Mouse (Mus musculus): ENCODE results near the gene Tmprss13. TPM values are rescaled to one million over a fixed set of nuclear protein-coding genes. Genes with fewer than 3 reads are reported as not detected.
A peak's percentile ranks its signal among the peaks of the same experiment; 100 is the strongest.

Tmprss13 gene
- total RNA-seq (2021) = under 1 TPM; 0.22 to 0.43 TPM
- long read RNA-seq, experiment 1 = 0 reads
- long read RNA-seq, experiment 2 = 0 reads

GRCm38 (mm10) chr9:45318855-45319254 is at the start of gene Tmprss13:
Gene Tmprss13 (plus strand): TSS chr9:45319100.
- intact Hi-C loops (cut with DNase I) = no loop called here
- no peak for DNase-seq

DNA sequence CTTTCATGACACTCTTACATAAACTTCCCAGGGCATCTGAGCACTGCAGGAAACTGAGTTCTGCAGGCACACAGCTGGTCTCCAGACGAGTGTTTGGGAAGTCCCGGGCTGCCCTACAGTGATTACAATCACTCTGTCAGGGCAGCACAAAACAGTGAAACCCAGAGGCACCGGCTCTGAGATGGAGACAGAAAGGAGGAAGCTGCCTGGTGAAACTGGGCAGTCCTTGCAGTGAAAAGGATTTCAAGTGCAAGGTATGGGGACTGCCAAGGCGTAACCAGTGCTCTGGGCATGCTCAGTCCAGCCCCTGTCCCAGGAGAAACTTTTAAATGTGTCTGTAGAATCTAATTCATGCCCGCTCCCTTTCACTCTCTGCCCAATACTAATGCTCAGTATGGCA is 46.7 kb upstream of the Tmprss13 start:
- intact Hi-C loops (cut with DNase I) = no loop called here
- DNase-seq = no peak

DNA sequence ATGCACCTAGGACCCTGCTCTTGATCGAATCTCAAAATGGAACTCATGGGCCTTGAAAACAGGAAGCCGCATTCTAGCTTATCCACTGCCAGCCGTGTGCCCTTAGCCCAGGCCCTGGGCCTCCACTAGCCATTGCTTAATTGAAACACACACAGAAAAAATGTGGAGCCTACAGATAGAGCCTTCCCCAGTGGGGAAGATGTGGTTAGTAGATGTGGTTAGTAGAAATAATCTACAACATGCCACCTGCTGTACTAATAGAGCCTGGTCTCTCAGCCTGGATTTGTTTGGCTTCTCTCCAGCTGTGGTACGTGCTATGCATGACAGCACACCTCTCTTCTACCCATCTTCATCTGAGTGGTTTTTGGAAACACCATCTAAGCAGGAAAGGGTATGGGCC is 44.7 kb upstream of the Tmprss13 start:
- intact Hi-C loops (cut with DNase I) = no loop called here
- DNase-seq = no peak

DNA sequence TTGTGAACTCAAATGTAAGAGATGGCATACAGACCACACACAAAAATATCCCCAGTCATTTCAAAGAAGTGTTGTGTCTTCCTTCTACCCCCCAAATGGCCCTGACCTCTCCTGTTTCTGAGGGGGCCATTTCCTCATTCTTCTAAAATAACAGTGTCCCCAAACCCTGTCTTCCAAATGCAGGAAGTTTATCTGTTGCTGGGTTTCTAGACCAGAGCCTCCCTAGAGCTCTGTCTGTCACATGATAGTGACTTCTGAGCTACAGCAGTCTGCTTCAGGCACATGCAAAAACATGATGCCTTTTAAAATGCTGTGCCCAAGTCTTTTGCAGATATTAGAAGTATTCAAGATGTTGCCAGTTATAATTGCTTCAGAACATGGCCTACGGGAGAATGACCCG is 44.3 kb upstream of the Tmprss13 start:
- intact Hi-C loops (cut with DNase I) = no loop called here
- DNase-seq = no peak

GRCm38 (mm10) chr9:45280059-45280458 is 38.8 kb upstream of the Tmprss13 start:
- intact Hi-C loops (cut with DNase I) = no loop called here
- DNase-seq = no peak

DNA sequence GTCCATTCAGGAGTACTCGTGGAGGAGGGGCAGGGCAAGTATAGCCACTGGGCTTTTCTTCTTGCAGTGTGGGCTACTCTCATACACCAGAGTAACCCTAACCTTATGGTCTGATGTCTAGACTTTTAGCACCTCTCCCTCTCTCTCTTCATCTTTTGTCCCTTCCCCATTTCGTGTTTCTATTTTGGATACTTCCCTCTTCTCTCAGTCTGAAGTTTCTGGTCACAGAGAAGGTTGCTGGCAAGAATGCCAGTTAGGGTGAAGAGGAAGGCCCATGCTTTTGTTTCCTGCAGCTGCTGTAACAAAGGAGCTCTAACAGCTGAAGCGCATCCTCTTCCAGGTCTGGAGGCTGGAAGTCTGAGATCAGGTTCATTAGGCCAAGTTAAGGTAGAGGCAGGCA is 38.0 kb upstream of the Tmprss13 start:
- no peak for DNase-seq
- intact Hi-C loops (cut with DNase I) = no loop called here

GRCm38 (mm10) chr9:45282466-45282865 is 36.4 kb upstream of the Tmprss13 start:
- DNase-seq = no peak
- intact Hi-C loops (cut with DNase I) = no loop called here

GRCm38 (mm10) chr9:45291481-45292168 is 27.3 kb upstream of the Tmprss13 start:
- DNase-seq = no peak
- intact Hi-C loops (cut with DNase I) = no loop called here

DNA sequence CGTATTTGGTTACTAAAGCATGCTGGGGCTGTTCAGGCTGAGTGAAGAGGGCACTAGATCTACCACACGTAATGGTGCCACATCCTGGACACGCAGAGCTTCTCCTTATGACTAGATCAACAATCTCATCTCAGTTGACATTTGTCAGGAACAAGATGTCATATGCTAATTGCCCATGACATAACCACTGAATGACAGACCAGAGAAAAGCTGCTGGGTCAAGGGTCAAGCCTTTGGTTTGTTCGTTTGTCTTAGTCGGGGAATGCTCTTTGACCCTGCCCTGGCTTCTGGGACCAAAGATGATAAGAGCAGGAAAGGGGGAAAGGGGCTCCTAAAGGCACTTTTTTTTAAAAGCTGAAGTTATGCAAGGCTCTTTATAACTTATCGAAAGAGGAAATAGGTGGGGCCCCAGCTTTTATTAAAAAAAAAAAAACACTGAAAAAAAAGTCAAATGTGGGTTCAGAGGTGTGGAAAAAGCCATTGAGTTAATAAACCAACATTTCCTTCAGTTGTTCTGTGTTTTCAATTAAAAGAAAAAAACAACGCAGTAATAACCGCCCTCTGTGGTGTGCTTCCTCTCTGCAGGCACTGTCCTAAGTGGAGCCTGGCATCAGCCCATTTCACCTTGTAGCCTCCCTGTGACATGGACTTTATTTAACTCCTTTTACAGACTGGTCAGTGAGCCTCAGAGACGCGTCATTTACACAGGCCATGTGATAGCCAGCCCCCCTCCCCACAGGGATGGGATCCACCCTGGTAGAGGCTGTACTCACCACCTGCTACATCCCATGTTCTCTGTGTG is 24.5 kb upstream of the Tmprss13 start:
- DNase-seq = no peak
- intact Hi-C loops (cut with DNase I) = no loop called here

DNA sequence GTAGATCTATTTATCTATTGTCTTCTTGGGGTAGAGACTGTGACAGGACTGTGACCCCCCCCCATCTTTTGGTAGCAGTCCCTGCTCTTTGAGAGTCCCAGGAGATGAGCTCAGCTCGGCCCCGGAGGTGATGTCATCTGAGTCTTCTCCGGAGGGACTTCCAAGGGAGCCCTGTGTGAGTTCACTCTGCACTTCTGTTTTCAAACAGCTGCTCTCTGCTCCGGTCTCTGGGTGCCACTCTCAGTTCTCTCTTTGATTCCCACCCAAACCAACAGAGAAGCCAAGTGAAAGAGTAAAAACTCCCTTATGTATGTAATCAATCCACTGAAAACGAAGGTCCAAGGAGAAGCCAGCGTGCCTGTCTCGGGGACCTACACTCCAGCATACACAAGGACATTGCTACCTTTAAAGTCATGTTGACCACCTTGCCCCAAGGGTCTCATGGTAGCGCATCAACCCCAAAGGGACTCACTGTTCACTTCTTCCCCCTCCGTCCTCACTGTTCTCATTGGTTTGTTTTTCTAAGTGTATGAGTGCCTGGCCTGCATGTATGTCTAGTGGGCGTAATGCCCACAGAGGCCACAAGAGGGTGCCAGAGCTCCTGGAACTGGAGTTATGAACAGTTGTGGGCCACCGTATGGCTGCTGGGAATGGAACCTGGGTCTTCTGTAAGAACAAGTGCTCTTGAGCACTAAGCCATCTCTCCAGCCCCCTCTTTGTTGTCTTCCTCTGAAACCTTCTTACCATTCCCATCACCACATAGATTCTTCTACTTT is 19.5 kb upstream of the Tmprss13 start:
- DNase-seq = no peak
- intact Hi-C loops (cut with DNase I) = loop anchor here (1.0 to 5.0 kb wide), 2 partner anchors 89 to 108 kb away; no protein-coding TSS in a partner anchor

GRCm38 (mm10) chr9:45300422-45301104 is 18.3 kb upstream of the Tmprss13 start:
- intact Hi-C loops (cut with DNase I) = loop anchor here (1.0 to 5.0 kb wide), 2 partner anchors 88 to 107 kb away; no protein-coding TSS in a partner anchor
- peak; percentile 89 to 90 for DNase-seq

GRCm38 (mm10) chr9:45301771-45302170 is 17.1 kb upstream of the Tmprss13 start:
- intact Hi-C loops (cut with DNase I) = loop anchor here (5.0 kb wide), 1 partner anchor 106 kb away; no protein-coding TSS in a partner anchor
- DNase-seq = no peak

DNA sequence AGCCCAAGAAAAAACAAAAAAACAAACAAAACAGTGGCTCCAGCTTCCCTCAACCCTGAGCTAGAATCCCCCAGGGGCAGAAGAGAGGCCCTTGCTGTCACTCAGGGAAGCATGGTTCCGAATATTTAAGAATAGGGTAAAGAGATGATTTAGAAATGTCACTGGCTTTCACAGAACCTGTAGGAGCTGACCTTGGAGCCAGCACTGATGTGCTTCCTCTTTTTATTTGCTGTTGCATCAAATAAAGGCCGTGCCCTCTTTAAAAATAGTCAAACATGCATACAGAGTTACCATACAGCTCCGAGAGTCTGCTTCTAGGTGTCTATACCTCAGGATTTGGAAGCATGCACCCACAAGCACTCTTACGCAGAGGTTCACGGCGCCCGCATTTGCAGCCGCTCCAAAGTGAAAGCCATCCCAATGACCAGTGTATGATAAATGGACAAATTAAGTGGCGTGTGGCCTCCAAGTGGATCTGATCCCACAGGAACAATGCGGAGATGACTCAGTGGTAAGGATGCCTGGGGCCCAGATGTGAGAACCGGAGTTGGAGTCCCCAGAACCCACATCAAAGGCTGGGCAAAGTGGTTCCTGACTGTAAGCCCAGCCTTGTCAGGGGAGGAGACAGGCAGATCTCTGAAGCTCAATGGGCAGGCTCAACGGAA is 12.0 kb upstream of the Tmprss13 start:
- DNase-seq = no peak
- intact Hi-C loops (cut with DNase I) = loop anchor here (5.0 kb wide), 1 partner anchor 40 kb away; no protein-coding TSS in a partner anchor

- intact Hi-C loops (cut with DNase I) = loop anchor here (5.0 kb wide), 1 partner anchor 39 kb away; no protein-coding TSS in a partner anchor
- no peak for DNase-seq
Observed at GRCm38 (mm10) chr9:45308521-45308920, 10.4 kb upstream of the Tmprss13 start.

- DNase-seq = no peak
- intact Hi-C loops (cut with DNase I) = no loop called here
Observed at GRCm38 (mm10) chr9:45311858-45312257, 7.0 kb upstream of the Tmprss13 start.

- DNase-seq = no peak
- intact Hi-C loops (cut with DNase I) = no loop called here
Observed at GRCm38 (mm10) chr9:45313913-45314312, 5.0 kb upstream of the Tmprss13 start.

GRCm38 (mm10) chr9:45317635-45318034 is 1.3 kb upstream of the Tmprss13 start:
- intact Hi-C loops (cut with DNase I) = no loop called here
- peak in 1 of 2 experiments; percentile 26 for DNase-seq

- intact Hi-C loops (cut with DNase I) = no loop called here
- no peak for DNase-seq
Observed at GRCm38 (mm10) chr9:45321465-45321864, 2.6 kb downstream of the Tmprss13 start.

- DNase-seq = no peak
- intact Hi-C loops (cut with DNase I) = no loop called here
Observed at GRCm38 (mm10) chr9:45321946-45322430, 3.1 kb downstream of the Tmprss13 start.
